Mouse (Mus musculus) heart, embryonic 16.5 days (tissue): ENCODE measurements at regions not wholly inside any gene's neighbourhood (a gene's known extent, or its start where the extent isn't known, plus 50 kb on each side); places are given as distances from the start of the nearest gene placed in this dataset.

ENCODE experiments used
- ATAC-seq: fragments of 200-750 bp; cut with Nextera tagmentation; replicated peaks from 2 replicates; pipeline ENCODE4 v1.8.0; 2017; ENCODE audit warnings: moderate number of reproducible peaks; ENCODE audit not compliant: insufficient read depth, low FRiP score; ENCODE audit errors: extremely low read depth
- H3K27ac ChIP-seq: fragments of 300-500 bp; sonication (generic); 2 replicates; pipeline ENCODE4 v1.5.1; 2014; ENCODE audit warnings: mild to moderate bottlenecking, low read length, control low read depth, moderate library complexity
- H3K27me3 ChIP-seq: fragments of 300-500 bp; sonication (generic); 2 replicates; pipeline ENCODE4 v1.6.1; 2014; ENCODE audit warnings: low read length, mixed read lengths; ENCODE audit not compliant: control insufficient read depth, insufficient read depth
- H3K36me3 ChIP-seq: fragments of 300-500 bp; sonication (generic); 2 replicates; pipeline ENCODE4 v1.6.1; 2014; ENCODE audit not compliant: control insufficient read depth, insufficient read depth
- H3K4me1 ChIP-seq: fragments of 300-500 bp; sonication (generic); 2 replicates; pipeline ENCODE4 v1.6.1; 2014; ENCODE audit warnings: low read length, mixed read lengths; ENCODE audit not compliant: control insufficient read depth, insufficient read depth
- H3K4me2 ChIP-seq: fragments of 300-500 bp; sonication (generic); 2 replicates; pipeline ENCODE4 v1.6.1; 2014; ENCODE audit warnings: low read depth, mild to moderate bottlenecking, control low read depth, low read length
- H3K4me3 ChIP-seq: fragments of 300-500 bp; sonication (generic); 2 replicates; pipeline ENCODE4 v1.5.1; 2014; ENCODE audit warnings: mild to moderate bottlenecking, control low read depth, low read length
- H3K9ac ChIP-seq: fragments of 300-500 bp; sonication (generic); 2 replicates; pipeline ENCODE4 v1.6.1; 2014; ENCODE audit warnings: low read length, control low read depth
- H3K9me3 ChIP-seq: fragments of 300-500 bp; sonication (generic); replicated peaks from 2 replicates; pipeline ENCODE4 v1.6.1; 2016; ENCODE audit warnings: low read length; ENCODE audit not compliant: control insufficient read depth
- WGBS: fragments of 180-500 bp; shearing (Covaris S2); extraction: QIAGEN DNeasy Blood & Tissue Kit; methylation state at CpG from one replicate; pipeline ENCODE4 v1.1.7; 2014; 5-methylcytosine and 5-hydroxymethylcytosine counted together

DNA sequence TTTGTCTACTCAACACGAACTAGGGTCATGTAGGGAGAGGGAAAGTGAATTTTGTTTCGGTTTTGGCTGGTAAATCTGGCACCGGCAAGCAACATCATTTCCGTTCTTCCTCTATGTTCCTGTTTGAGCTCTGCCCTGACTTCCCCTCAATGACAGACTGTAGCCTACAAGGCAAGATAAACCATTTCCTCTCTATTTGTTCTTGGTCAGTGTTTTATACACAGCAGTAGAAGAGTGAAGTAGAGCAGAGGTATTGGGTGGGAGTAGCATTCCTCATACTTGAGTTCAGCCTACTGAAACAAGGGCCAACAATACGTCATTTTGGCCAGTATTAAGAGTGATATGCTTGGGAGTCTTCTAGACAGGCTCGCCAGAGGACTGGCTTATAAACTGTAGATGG lies 177.0 kb downstream of the Ndfip2 start:
- WGBS, result 61% methylated on average over 6 of the region's 6 CpGs
- Histone ChIP-seq H3K9ac (no peak overlapping the region), H3K36me3 (no peaks in the 10 kb centered on the region), H3K4me1 (peaks cover 12% of the 10 kb centered on the region), H3K9me3 (no peaks in the 10 kb centered on the region), H3K4me3 (no peak overlapping the region), H3K27me3 (no peaks in the 10 kb centered on the region), H3K4me2 (no peak overlapping the region), H3K27ac (no peak overlapping the region)
- no peak; the same call in 1 of the 2 replicates for ATAC-seq

DNA sequence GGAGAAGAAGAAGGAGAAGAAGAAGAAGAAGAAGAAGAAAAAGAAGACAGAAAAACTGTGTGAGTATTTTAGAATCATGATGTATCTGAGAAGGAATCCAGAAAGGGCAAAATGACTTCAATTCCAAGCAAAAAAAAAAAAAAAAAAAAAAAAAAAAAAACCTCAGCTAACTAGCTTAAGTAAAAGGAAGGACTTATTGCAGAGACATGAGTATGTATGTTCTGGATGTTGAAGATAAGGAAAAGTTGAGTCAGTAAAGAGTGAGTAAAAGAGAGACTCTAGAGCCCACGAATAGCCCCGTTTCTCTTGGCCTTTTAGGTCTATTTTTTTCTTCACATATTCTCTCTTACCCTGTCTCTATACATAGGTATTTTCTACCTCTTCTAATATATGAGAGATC lies 175.1 kb downstream of the Ndfip2 start:
- Histone ChIP-seq H3K9ac (no peak overlapping the region), H3K4me2 (no peak overlapping the region), H3K4me1 (peaks cover 12% of the 10 kb centered on the region), H3K36me3 (no peaks in the 10 kb centered on the region), H3K9me3 (no peaks in the 10 kb centered on the region), H3K27me3 (no peaks in the 10 kb centered on the region), H3K4me3 (no peak overlapping the region), H3K27ac (no peak overlapping the region)
- WGBS, result 83% methylated on average over 2 of the region's 2 CpGs
- no peak for ATAC-seq

DNA sequence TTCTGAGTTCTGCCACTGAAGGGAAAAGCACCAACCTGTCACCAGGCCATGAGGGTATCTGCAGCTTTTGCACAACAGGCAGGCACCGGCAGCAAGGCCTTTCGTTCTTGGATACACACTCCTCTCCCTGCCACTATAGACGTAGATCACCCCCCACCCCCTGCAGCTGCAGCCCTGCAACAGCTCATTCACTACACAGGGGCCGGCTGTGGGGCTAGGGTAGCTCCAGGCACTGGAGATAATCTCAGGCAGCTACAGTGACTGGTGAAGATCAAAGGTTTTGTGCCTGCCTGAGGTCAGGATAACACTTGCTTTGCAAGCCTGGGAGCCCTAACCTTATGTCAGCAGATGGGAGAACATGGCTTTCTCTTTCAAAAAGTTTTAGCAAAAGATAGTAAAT lies 174.3 kb downstream of the Ndfip2 start:
- Histone ChIP-seq H3K4me2 (peak overlapping the region; percentile 32), H3K4me1 (peaks cover 12% of the 10 kb centered on the region), H3K9me3 (no peaks in the 10 kb centered on the region), H3K27ac (no peak overlapping the region), H3K36me3 (no peaks in the 10 kb centered on the region), H3K27me3 (no peaks in the 10 kb centered on the region), H3K9ac (peak overlapping the region; percentile 24), H3K4me3 (no peak overlapping the region)
- 6% methylated on average over 4 of the region's 4 CpGs for WGBS
- ATAC-seq, result peak; percentile 72

DNA sequence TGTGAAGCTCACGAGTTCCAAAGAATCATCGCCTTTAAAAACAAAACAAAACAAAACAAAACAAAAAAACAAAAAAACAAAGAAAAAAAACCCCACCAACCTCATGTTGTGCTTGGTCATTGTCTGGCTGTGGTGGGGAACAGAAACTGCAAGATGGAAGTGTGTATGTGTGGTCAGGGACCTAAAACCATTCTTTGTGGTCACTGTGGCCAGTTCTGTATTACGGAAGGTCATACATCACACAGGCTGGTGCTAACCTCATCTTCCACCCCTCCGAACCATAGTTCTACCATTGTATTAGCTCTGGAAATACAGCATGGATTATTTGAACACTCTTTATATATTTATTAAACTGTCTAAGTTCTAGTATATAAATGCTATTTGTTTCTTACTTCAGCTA lies 173.2 kb downstream of the Ndfip2 start:
- no peak overlapping the region for H3K9ac ChIP-seq
- H3K4me3 ChIP-seq, result no peak overlapping the region
- 94% methylated on average over 4 of the region's 4 CpGs for WGBS
- no peak overlapping the region for H3K4me2 ChIP-seq
- H3K36me3 ChIP-seq, result no peaks in the 10 kb centered on the region
- peaks cover 12% of the 10 kb centered on the region for H3K4me1 ChIP-seq
- ATAC-seq, result no peak
- H3K27ac ChIP-seq, result no peak overlapping the region
- no peaks in the 10 kb centered on the region for H3K27me3 ChIP-seq
- no peaks in the 10 kb centered on the region for H3K9me3 ChIP-seq

DNA sequence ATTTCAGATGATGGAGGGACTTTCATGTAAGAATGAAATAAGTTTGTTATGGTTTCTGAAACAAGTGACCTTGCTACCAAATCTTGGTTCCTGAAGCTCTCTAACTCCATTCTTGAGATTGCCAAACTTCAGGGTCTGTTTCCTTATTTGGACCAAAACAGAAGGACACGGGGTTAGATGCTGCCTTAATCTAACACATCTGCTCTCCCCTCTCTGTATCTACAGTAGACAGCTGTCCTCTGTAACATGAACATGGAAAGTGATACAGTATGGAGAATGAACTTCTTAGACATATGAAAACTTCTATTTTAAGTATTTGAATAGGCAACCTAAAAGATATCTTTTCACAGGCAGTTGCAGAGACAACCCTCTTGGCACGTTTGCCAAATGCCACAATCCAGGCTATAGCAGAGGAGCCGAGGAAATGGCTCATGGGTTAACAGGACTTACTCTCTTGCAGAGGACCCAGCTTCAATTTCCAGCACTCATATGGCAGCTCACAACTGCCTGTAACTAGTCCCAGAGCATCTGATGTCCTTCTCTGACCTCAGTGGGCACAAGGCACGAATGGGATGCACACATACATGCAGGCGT lies 171.4 kb downstream of the Ndfip2 start:
- Histone ChIP-seq H3K9me3 (no peaks in the 10 kb centered on the region), H3K4me2 (no peak overlapping the region), H3K36me3 (no peaks in the 10 kb centered on the region), H3K9ac (no peak overlapping the region), H3K27ac (no peak overlapping the region), H3K27me3 (no peaks in the 10 kb centered on the region), H3K4me3 (no peak overlapping the region), H3K4me1 (peaks cover 10% of the 10 kb centered on the region)
- WGBS, result 53% methylated on average over 5 of the region's 5 CpGs
- ATAC-seq, result no peak

DNA sequence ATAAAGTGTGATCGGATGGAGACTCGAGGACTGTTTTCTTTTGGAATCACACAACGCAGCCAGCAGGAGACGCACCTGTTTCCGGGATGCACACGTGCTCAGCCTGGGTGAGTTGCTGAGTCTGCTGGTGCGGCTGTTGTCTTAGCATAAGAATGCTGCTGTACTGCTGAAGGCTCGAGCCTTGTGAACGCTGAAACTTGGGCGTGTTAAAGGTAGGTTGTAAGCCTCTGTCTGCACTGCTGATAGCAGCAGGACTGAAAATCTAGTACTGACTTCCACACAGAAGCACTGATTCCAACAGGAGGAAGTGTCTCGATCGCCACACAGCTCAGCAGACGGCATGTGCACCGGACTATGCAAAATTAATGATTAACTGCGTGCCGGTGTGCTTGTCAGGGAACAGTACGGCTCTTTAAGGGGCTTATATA lies 169.1 kb downstream of the Ndfip2 start:
- ATAC-seq, result no peak
- H3K27ac ChIP-seq, result no peak overlapping the region

DNA sequence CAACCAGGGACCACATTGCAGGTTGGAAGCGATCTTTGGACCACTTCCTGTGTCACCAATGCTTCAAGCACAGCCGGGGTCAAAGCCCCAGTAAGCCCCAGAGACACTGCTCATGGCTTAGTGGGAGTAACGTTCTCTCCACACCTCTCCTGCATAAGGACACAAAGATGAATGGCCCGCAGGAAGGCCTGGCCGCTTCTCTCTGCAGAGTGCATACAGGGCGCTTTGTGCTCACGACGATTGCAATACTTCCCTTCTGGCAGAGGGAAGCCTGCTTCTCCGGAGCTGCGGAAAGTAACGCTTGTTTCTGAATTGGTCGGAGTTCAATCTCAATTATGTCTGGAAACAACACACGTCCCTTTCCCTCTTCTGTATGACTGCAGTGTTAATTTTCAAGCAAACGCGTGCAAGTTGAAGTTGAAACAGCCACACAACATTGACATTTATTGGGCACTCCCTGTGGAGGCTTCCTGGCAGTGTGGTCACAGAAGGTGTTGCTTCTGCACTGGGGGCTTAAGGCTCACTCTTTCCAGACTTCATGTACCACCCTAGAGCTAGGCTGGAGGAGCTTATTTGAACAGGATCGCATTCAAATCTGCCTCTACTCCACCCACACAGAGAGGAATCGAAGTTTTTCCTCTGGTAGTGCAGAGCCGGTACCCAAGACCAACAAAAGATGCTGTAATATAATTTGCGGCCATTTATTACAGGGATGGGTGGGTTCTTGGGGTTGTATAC lies 168.4 kb downstream of the Ndfip2 start:
- Histone ChIP-seq H3K4me2 (no peak overlapping the region), H3K36me3 (no peaks in the 10 kb centered on the region), H3K27me3 (no peaks in the 10 kb centered on the region), H3K4me3 (no peak overlapping the region), H3K9ac (no peak overlapping the region), H3K4me1 (no peaks in the 10 kb centered on the region), H3K9me3 (no peaks in the 10 kb centered on the region), H3K27ac (no peak overlapping the region)
- ATAC-seq, result no peak
- 76% methylated on average over 19 of the region's 19 CpGs for WGBS

More for the DNA sequence above, 169.1 kb downstream of the Ndfip2 start:
- Histone ChIP-seq H3K36me3 (no peaks in the 10 kb centered on the region), H3K9ac (0 out of 2 replicates have a peak overlapping the region, but pooled peaks have one; percentile 5), H3K4me2 (peak overlapping the region; percentile 15; the same call in 1 of the 2 replicates), H3K27me3 (no peaks in the 10 kb centered on the region), H3K9me3 (no peaks in the 10 kb centered on the region), H3K4me1 (peaks cover 4% of the 10 kb centered on the region), H3K4me3 (no peak overlapping the region)
- WGBS, result 42% methylated on average over 17 of the region's 17 CpGs

DNA sequence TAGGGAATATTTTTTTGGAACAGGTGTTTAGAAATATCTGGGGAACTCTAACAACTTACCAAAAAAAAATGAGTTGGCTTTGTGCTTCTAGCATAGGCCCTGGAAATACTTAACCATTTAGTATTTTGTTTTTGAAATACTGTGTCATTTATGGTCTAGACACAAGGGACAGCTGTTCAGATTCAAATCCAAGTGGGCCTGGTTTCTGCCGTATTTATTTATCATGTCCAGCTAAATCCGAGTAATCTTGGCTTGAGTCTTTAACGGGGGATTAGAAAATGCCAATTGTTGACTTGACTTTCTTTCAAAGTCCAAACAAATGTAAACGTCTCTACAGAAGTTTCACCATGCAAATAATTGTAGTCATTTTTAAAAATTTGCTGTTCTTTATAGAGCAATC lies 159.6 kb downstream of the Ndfip2 start:
- Histone ChIP-seq H3K4me1 (no peaks in the 10 kb centered on the region), H3K4me3 (no peak overlapping the region), H3K36me3 (no peaks in the 10 kb centered on the region), H3K4me2 (no peak overlapping the region), H3K9me3 (no peaks in the 10 kb centered on the region), H3K9ac (no peak overlapping the region), H3K27me3 (no peaks in the 10 kb centered on the region), H3K27ac (no peak overlapping the region)
- WGBS, result 71% methylated on average over 4 of the region's 4 CpGs
- ATAC-seq, result no peak

DNA sequence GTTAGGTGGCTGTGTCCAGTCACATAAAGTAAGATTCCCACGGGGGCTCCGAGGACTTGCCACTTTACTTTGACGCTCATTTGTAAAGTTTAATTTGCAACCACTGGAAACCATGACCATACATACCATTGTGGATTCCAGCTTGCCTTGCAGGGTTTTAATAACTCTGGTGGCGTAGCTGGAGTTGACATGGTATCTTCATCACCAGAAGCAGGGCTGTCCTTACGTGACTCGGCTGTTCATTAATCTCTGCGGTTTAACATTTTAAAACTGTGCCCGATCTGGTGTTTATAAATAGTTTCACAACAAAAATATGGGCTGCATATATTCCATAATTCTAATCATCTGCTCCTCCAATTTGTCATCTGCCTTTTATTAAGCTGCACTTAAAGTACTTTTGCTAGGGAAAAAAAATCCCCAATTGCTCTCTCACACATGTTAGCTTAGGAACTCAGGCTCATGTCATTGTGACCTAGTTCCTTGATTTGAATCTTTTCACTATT lies 159.1 kb downstream of the Ndfip2 start:
- H3K9me3 ChIP-seq, result no peaks in the 10 kb centered on the region
- no peak overlapping the region for H3K9ac ChIP-seq
- ATAC-seq, result no peak
- no peak overlapping the region for H3K4me2 ChIP-seq
- no peaks in the 10 kb centered on the region for H3K4me1 ChIP-seq
- no peaks in the 10 kb centered on the region for H3K36me3 ChIP-seq
- no peak overlapping the region for H3K4me3 ChIP-seq
- H3K27me3 ChIP-seq, result no peaks in the 10 kb centered on the region
- 75% methylated on average over 8 of the region's 8 CpGs for WGBS
- no peak overlapping the region for H3K27ac ChIP-seq
